Mouse (Mus musculus): Measurements from ENCODE around the gene Hemk1.

DNA sequence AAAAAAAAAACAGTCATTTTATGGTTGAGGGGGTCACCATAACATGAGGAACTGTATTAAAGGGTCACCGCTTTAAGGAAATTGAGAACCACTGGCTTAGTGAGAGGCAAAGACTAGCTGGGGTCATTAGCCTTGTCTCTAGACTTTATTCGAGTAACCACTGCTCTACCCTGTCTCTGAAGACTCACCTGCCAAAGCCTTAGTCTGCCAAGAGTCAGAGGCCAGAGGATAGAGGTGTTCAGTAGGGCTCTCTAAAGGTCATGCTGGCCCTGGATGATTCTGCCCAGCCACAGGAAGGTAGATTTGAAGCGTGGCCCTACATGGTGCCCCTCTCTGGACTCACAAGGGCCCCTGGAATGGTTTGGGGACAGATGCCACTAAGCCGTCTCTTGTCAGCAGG lies 33.1 kb downstream of the Hemk1 start:
- no peak for TF ChIP-seq CTCF (conservative IDR thresholded peaks at IDR 0.05; ENCODE audit: low read length)
- no peak for TF ChIP-seq POU5F1 (IDR thresholded peaks at IDR 0.05; ENCODE audit: borderline replicate concordance, low read length)
- TF ChIP-seq NANOG (IDR thresholded peaks at IDR 0.05; ENCODE audit: borderline replicate concordance, low read length), result no peak

Data from E14TG2a.4 (cell line).